Mouse (Mus musculus): ENCODE measurements around the gene Wnt5b.

DNA sequence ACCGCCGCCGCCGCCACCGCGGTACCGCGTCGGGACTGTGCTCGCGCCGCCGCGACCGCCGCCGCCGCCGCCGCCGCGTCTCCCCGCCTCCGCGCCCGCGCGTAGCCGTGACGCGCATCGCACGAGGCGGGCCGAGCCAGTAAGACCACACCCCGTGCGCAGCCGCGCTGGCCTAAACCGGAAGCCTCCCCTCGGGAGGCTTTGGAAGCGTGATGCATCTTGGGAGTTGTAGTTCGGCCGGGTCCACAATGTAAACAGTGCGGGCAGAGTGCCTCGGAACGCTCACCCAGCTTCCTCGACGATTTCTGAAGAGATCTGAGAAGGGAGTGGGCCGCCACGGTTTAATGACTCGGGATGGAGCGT is 155.5 kb downstream of the Wnt5b start:
- TF ChIP-seq GATA1 (IDR thresholded peaks at IDR 0.05; ENCODE audit: low read length) (no peak), TAL1 (IDR thresholded peaks at IDR 0.05; ENCODE audit: low read length) (no peak)
